Mouse (Mus musculus) testis, adult 2 months (tissue): ENCODE results near the gene Nars2.

Experiments
- CTCF ChIP-seq: fragments of 200-500 bp; IDR thresholded peaks from 2 replicates; pipeline ENCODE4 v1.5.1; 2012; ENCODE audit warnings: low read depth, mild to moderate bottlenecking, inconsistent platforms, low read length, moderate library complexity; ENCODE audit not compliant: control insufficient read depth, insufficient read depth, insufficient replicate concordance
- POLR2A ChIP-seq: fragments of 200-500 bp; IDR thresholded peaks from 2 replicates; pipeline ENCODE4 v1.6.1; 2012; ENCODE audit warnings: low read depth, mild to moderate bottlenecking, inconsistent platforms, low read length, moderate library complexity; ENCODE audit not compliant: control insufficient read depth

GRCm38 (mm10) chr7:96977209-96977608 lies 25.9 kb downstream of the Nars2 start:
- TF ChIP-seq POLR2A (no peak), CTCF (no peak)
